Mouse (Mus musculus) CD4-positive, CD25-positive, alpha-beta regulatory T cell (primary cell): Measurements from ENCODE around the gene 4933415A04Rik. TPM values are rescaled to one million over a fixed set of nuclear protein-coding genes. Genes with fewer than 3 reads are reported as not detected.

Experiments used
- polyA plus RNA-seq: library from polyadenylated mRNA; unstranded; fragments of 100-300 nt; shearing (Covaris generic); gene quantifications from one replicate; pipeline ENCODE4 v1.2.1, GENCODE M21; 2017

Gene 4933415A04Rik
- polyA plus RNA-seq: 0.29 TPM

GRCm38 (mm10) chr11:43586324-43587090 lies at the start of gene 4933415A04Rik:
Gene 4933415A04Rik, plus strand, starts transcription at chr11:43587040.

GRCm38 (mm10) chr11:43601440-43601839 lies 14.6 kb downstream of the 4933415A04Rik start, which contains the start of gene Fabp6:
Gene Fabp6, minus strand, starts transcription at chr11:43601540.

Other genes with a start within 250 kb of the 4933415A04Rik start
- gene Pttg1, start 160.8 kb upstream of the 4933415A04Rik start, polyA plus RNA-seq: 148 TPM
- 91.2 TPM for gene Slu7, start 153.3 kb upstream of the 4933415A04Rik start, polyA plus RNA-seq
- gene C1qtnf2, start 112.8 kb upstream of the 4933415A04Rik start, polyA plus RNA-seq: not detected
- 0.73 TPM for gene Ccnjl, start 58.3 kb upstream of the 4933415A04Rik start, polyA plus RNA-seq
- gene Fabp6, start 14.5 kb downstream of the 4933415A04Rik start, polyA plus RNA-seq: not detected
- 71.7 TPM for gene Pwwp2a, start 95.0 kb downstream of the 4933415A04Rik start, polyA plus RNA-seq
- gene Ttc1, start 161.0 kb downstream of the 4933415A04Rik start, polyA plus RNA-seq: 65.6 TPM